Mouse (Mus musculus): Measurements from ENCODE around the gene Fam129b.
"Not testable (repeated sequence)": the region's sequence is repeated elsewhere in the genome, so short reads cannot be mapped to it uniquely, and the experiment has no call there.

Gene Fam129b

GRCm38 (mm10) chr2:32875675-32876489, at the start of gene Fam129b:
TSS of gene Fam129b (plus strand) at chr2:32876114.
- peak; percentile 81 for DNase-seq (ENCODE audit: low read depth, low spot score)

GRCm38 (mm10) chr2:32828979-32829676, 46.8 kb upstream of the Fam129b start:
- no peak for DNase-seq (ENCODE audit: low read depth, low spot score)

GRCm38 (mm10) chr2:32834496-32834895, 41.4 kb upstream of the Fam129b start:
- peak; percentile 75 for DNase-seq (ENCODE audit: low read depth, low spot score)

GRCm38 (mm10) chr2:32835588-32835987, 40.3 kb upstream of the Fam129b start:
- DNase-seq (ENCODE audit: low read depth, low spot score), result no peak

- no peak for DNase-seq (ENCODE audit: low read depth, low spot score)
Observed at GRCm38 (mm10) chr2:32838147-32838884, 37.6 kb upstream of the Fam129b start.

GRCm38 (mm10) chr2:32839261-32839660, 36.7 kb upstream of the Fam129b start:
- DNase-seq (ENCODE audit: low read depth, low spot score), result no peak

- DNase-seq (ENCODE audit: low read depth, low spot score), result no peak
Observed at GRCm38 (mm10) chr2:32841099-32841498, 34.8 kb upstream of the Fam129b start.

GRCm38 (mm10) chr2:32842558-32842957, 33.4 kb upstream of the Fam129b start:
- peak; percentile 54 for DNase-seq (ENCODE audit: low read depth, low spot score)

GRCm38 (mm10) chr2:32845572-32846100, 30.3 kb upstream of the Fam129b start:
- no peak for DNase-seq (ENCODE audit: low read depth, low spot score)

GRCm38 (mm10) chr2:32846101-32846804, 29.7 kb upstream of the Fam129b start:
- peak; percentile 60 for DNase-seq (ENCODE audit: low read depth, low spot score)

GRCm38 (mm10) chr2:32846805-32847467, 29.0 kb upstream of the Fam129b start, which contains the start of gene Stxbp1:
TSS of gene Stxbp1 (minus strand) at chr2:32847245.
- DNase-seq (ENCODE audit: low read depth, low spot score), result peak; percentile 93

- no peak for DNase-seq (ENCODE audit: low read depth, low spot score)
Observed at GRCm38 (mm10) chr2:32847468-32847821, 28.5 kb upstream of the Fam129b start.

- DNase-seq (ENCODE audit: low read depth, low spot score), result peak; percentile 69
Observed at GRCm38 (mm10) chr2:32852156-32852555, 23.8 kb upstream of the Fam129b start.

- not testable (repeated sequence) for DNase-seq (ENCODE audit: low read depth, low spot score)
Observed at GRCm38 (mm10) chr2:32853716-32854115, 22.2 kb upstream of the Fam129b start.

- DNase-seq (ENCODE audit: low read depth, low spot score), result peak; percentile 94
Observed at GRCm38 (mm10) chr2:32854206-32854605, 21.7 kb upstream of the Fam129b start.

- no peak for DNase-seq (ENCODE audit: low read depth, low spot score)
Observed at GRCm38 (mm10) chr2:32855046-32855785, 20.7 kb upstream of the Fam129b start.

GRCm38 (mm10) chr2:32855790-32856465, 20.0 kb upstream of the Fam129b start:
- no peak for DNase-seq (ENCODE audit: low read depth, low spot score)

- DNase-seq (ENCODE audit: low read depth, low spot score), result peak; percentile 90
Observed at GRCm38 (mm10) chr2:32857584-32857983, 18.3 kb upstream of the Fam129b start.

GRCm38 (mm10) chr2:32859010-32859621, 16.8 kb upstream of the Fam129b start:
- DNase-seq (ENCODE audit: low read depth, low spot score), result peak; percentile 83
